Mouse (Mus musculus) liver, postnatal 0 days (tissue): ENCODE measurements around the gene Rassf4. TPM values are rescaled to one million over a fixed set of nuclear protein-coding genes. Genes with fewer than 3 reads are reported as not detected.
"Not testable (repeated sequence)": the region's sequence is repeated elsewhere in the genome, so short reads cannot be mapped to it uniquely, and the experiment has no call there.

Source experiments
- ATAC-seq: fragments of 200-750 bp; cut with Nextera tagmentation; 2 replicates; pipeline ENCODE4 v1.8.0; 2017; ENCODE audit warnings: mild to moderate bottlenecking, moderate library complexity
- DNase-seq: peaks from one replicate; pipeline ENCODE4 v3.0.0-alpha.2; 2016
- H3K27ac ChIP-seq: fragments of 300-500 bp; sonication (generic); 2 replicates; pipeline ENCODE4 v1.5.1; 2014; ENCODE audit warnings: antibody characterized with exemption, moderate library complexity, mild to moderate bottlenecking, low read depth
- H3K27me3 ChIP-seq: fragments of 300-500 bp; sonication (generic); 2 replicates; pipeline ENCODE4 v1.6.1; 2014; ENCODE audit warnings: low read length, control low read depth, mixed read lengths; ENCODE audit not compliant: insufficient read depth
- H3K36me3 ChIP-seq: fragments of 300-500 bp; sonication (generic); replicated peaks from 2 replicates; pipeline ENCODE4 v1.6.1; 2014; ENCODE audit warnings: mild to moderate bottlenecking, control low read depth, low read length, moderate library complexity, mixed read lengths; ENCODE audit not compliant: insufficient read depth
- H3K4me1 ChIP-seq: fragments of 300-500 bp; sonication (generic); 2 replicates; pipeline ENCODE4 v1.6.1; 2014; ENCODE audit warnings: antibody characterized with exemption, mild to moderate bottlenecking, control low read depth; ENCODE audit not compliant: insufficient read depth
- H3K4me2 ChIP-seq: fragments of 300-500 bp; sonication (generic); 2 replicates; pipeline ENCODE4 v1.6.1; 2014; ENCODE audit warnings: low read depth, mild to moderate bottlenecking, low read length, moderate library complexity, mixed read lengths
- H3K4me3 ChIP-seq: fragments of 300-500 bp; sonication (generic); 2 replicates; pipeline ENCODE4 v1.5.1; 2014; ENCODE audit warnings: low read depth, low read length
- H3K9ac ChIP-seq: fragments of 300-500 bp; sonication (generic); replicated peaks from 2 replicates; pipeline ENCODE4 v1.6.1; 2014; ENCODE audit warnings: mild to moderate bottlenecking, moderate library complexity
- H3K9me3 ChIP-seq: fragments of 300-500 bp; sonication (generic); 2 replicates; pipeline ENCODE4 v1.6.1; 2016; ENCODE audit warnings: mild to moderate bottlenecking, control low read depth, low read length, mixed read lengths
- CTCF ChIP-seq: sonication (generic); IDR thresholded peaks from 2 replicates; pipeline ENCODE4 v1.5.1; 2016; ENCODE audit warnings: antibody characterized with exemption, low read depth
- EP300 ChIP-seq: IDR thresholded peaks from 2 replicates; pipeline ENCODE4 v1.6.1; 2016; ENCODE audit warnings: antibody characterized with exemption, low read depth, mild to moderate bottlenecking
- WGBS: fragments of 180-500 bp; shearing (Covaris S2); extraction: QIAGEN DNeasy Blood & Tissue Kit; methylation state at CpG from one replicate; pipeline ENCODE4 v1.1.7; 2014; ENCODE audit not compliant: insufficient replicate concordance; 5-methylcytosine and 5-hydroxymethylcytosine counted together
- microRNA-seq: library from miRNA; unstranded; fragments of <30 nt; microRNA quantifications from one replicate; pipeline ENCODE4, GENCODE M21; 2016
- polyA plus RNA-seq: library from polyadenylated mRNA; unstranded; fragments of >200 nt; fragmentation: Nextera tagmentation; extraction: Ambion mirVana; gene quantifications from 2 replicates; pipeline ENCODE4 v1.2.1, GENCODE M21; 2015

Rassf4 gene
- polyA plus RNA-seq, 1 experiment from 2014 or later = 9.6 TPM

- TF ChIP-seq EP300 (no peak), CTCF (peak; percentile 23)
- Histone ChIP-seq H3K36me3 (no peaks in the 10 kb centered on the region), H3K27ac (no peak overlapping the region), H3K4me3 (no peak overlapping the region), H3K9ac (no peak overlapping the region), H3K9me3 (no peaks in the 10 kb centered on the region), H3K27me3 (no peaks in the 10 kb centered on the region), H3K4me1 (no peaks in the 10 kb centered on the region), H3K4me2 (no peak overlapping the region)
- DNase-seq (no peak), ATAC-seq (no peak)
- 46% methylated on average over 4 of the region's 4 CpGs for WGBS
Observed at GRCm38 (mm10) chr6:116607230-116607629, 66.5 kb downstream of the Rassf4 start.

GRCm38 (mm10) chr6:116600969-116601368, 72.8 kb downstream of the Rassf4 start:
- not testable (repeated sequence) for DNase-seq, H3K9me3 ChIP-seq, H3K9ac ChIP-seq, H3K4me1 ChIP-seq, ATAC-seq, H3K27me3 ChIP-seq, H3K4me3 ChIP-seq, H3K27ac ChIP-seq, H3K4me2 ChIP-seq, H3K36me3 ChIP-seq

- ATAC-seq (no peak), DNase-seq (no peak)
- Histone ChIP-seq H3K27ac (no peak within 1 kb of the TSS), H3K9me3 (no peaks in the 10 kb centered on the region), H3K27me3 (no peaks in the 10 kb centered on the region), H3K4me1 (no peaks in the 10 kb centered on the region), H3K4me3 (no peak within 1 kb of the TSS), H3K9ac (no peak within 1 kb of the TSS), H3K36me3 (no peaks in the 10 kb centered on the region), H3K4me2 (no peak within 1 kb of the TSS)
- TF ChIP-seq EP300 (no peak), CTCF (no peak)
- 71% methylated on average over 4 of the region's 4 CpGs for WGBS
Observed at GRCm38 (mm10) chr6:116584095-116584494, 89.7 kb downstream of the Rassf4 start, which contains the start of gene Olfr215. TSS of gene Olfr215 (minus strand) at chr6:116584195.

Small RNAs within 50 kb of the gene (microRNA-seq; reads per million reads assigned to microRNA genes)
- 2.4 reads per million for gene Mir7043

Other genes starting within 250 kb of the Rassf4 start
- gene Alox5, start 212.8 kb downstream of the Rassf4 start, polyA plus RNA-seq = 5.0 and 6.6 TPM in 2 replicates
- gene Olfr211, start 184.9 kb downstream of the Rassf4 start, polyA plus RNA-seq = not detected in 2 replicates
- not detected in 2 replicates for gene Olfr212, start 167.4 kb downstream of the Rassf4 start, polyA plus RNA-seq
- gene Olfr213, start 135.5 kb downstream of the Rassf4 start, polyA plus RNA-seq = not detected in 2 replicates
- 0.14 and 0.19 TPM in 2 replicates for gene Gm5580, start 122.8 kb downstream of the Rassf4 start, polyA plus RNA-seq
- not detected in 2 replicates for gene Olfr214, start 119.7 kb downstream of the Rassf4 start, polyA plus RNA-seq
- gene Olfr215, start 89.8 kb downstream of the Rassf4 start, polyA plus RNA-seq = not detected in 2 replicates
- gene Zfp422, start 45.0 kb downstream of the Rassf4 start, polyA plus RNA-seq = 26.2 and 26.7 TPM in 2 replicates
- gene Depp1, start 23.3 kb downstream of the Rassf4 start, polyA plus RNA-seq = 103 and 122 TPM in 2 replicates
- gene Tmem72, start 43.0 kb upstream of the Rassf4 start, polyA plus RNA-seq = not detected in 2 replicates